Mouse (Mus musculus) fat pad, adult 2 months (tissue): Measurements from ENCODE around the gene Spg21.

ENCODE experiments used
- DNase-seq: peaks from one replicate; pipeline ENCODE4 v3.0.0-alpha.2; 2011; ENCODE audit warnings: low read depth, low spot score; ENCODE audit errors: extremely low read depth

Spg21 gene

DNA sequence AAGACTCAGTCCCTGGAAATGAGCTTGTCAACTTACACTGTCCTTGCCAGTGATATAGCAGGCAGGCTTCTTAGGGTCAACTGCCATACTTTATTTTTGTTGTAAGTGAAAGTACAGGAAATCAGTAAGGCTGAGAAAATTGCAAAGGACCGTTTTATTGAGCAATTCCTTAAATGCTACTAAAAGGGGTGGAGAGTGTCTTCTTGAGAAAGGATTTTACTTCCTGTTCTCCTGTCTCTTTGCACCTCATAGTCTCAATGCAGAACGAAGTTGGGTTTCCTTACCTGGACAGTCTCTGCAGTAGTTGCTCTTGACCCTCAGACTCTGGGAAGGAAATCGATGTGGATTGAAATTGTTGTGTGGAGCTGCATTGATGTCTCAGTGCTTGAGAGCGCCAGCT lies 12.0 kb downstream of the Spg21 start:
- DNase-seq: no peak

DNA sequence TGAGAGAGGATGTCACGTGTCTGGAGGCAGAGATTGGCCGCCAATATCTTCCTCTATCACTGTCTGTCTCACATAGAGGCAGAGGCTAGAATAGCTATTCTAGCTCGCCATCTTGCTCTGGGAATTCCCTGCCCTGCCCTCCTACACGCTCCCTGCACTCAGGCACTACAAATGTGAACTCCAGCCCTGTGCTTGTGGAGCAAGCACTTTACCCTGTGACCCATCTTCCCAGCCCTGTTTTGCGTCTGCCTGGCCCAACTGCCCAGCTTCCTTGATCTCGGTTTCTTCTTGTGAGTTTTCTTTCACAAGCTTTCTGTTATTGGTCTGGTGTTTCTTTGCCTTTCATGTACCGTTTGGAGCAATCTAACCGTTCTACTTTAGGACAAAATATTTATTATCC lies 18.4 kb downstream of the Spg21 start:
- DNase-seq: no peak

DNA sequence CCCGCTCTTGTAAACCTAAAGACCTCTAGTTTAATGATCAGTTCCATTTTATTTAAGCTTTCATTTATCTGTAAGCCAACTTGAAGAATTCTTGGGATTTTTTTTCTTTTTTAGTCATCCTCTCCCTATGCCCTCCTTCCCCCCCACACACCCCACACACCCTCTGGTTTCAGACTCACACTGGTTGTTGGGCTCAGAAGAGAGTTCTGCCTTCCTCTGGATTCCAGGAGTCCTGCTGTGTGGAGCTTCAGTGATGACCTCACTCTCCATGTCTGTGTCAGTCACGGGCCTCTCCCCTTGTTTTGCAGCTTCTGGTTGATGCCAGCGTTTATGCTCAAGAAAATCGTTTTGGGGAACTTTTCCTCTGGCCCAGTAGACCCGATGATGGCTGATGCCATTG lies 19.3 kb downstream of the Spg21 start:
- DNase-seq: no peak

DNA sequence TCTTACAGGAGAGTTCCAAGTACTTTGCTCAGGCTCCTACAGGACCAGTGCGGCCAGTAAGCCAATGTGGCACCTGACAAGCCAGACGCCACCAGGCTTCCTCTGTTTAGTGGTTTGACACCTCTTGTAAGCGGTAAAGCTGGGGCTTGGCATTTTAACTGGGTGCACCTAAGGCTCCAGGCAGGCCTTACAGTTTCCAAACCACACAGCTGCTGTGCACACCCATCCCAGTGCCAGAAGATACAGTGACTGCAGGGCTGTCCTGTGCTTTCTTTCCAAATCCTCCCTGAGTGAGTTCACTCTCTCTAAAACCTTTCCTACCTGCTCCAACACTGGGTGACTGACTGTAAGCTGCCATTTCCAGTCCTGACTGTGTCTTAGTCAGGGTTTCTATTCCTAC lies 30.7 kb downstream of the Spg21 start:
- peak; percentile 92 for DNase-seq

DNA sequence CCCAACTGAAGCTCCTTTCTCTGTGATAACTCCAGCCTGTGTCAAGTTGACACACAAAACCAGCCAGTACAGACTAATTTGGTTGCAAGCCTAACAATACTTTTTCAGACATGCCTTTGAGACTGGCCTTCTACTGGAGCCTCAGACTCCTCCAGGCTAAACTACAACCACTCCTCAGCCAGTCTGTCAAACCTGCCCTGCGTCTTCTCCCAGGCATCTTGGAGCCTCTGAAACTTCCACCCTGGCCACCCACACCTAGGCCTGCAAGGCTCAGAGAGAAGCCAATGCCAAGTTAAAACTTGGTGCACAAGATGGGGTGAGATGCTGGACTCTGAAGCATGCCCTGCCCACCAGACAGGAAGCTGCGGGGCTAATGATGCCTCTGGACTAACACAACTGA lies 31.6 kb downstream of the Spg21 start:
- DNase-seq: peak; percentile 92

DNA sequence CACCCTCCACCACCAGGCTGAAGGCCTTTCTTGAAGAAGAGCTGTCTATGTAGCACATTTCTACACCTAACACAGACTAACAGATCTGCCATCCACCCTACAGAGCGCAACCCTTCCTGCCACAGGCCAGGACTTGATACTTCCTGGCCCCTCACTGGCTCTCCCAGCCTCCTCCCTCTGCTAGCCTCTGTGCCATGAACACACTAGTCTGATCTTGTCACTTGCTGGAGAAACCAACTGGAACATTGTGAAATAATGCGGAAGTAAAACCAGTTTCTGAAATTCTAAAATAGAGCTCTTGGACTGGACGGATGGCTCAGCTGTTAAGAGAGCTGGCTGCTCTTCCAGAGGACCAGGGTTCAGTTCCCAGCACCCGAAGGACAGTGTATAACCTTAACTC lies 32.1 kb downstream of the Spg21 start:
- DNase-seq: peak; percentile 79

DNA sequence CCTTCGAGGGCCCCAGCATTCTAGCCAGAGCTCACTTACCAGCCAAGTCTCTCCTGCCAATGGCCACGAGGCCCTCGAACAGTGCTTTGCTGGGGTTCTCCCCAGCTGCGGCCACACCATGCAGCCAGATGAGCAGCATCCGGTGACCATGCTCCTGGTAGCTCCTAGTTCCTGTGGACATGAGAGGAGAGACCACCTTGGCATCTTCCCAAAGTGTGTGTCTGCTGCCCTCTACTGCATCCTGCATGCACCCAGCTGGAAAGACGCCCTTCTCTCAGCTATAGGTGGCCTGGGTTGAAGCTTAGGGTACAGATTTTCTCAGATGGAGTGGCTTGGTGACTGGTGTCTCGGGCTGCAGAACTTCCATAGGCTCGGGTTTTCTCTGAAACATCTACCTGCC lies 41.4 kb downstream of the Spg21 start:
- no peak for DNase-seq

DNA sequence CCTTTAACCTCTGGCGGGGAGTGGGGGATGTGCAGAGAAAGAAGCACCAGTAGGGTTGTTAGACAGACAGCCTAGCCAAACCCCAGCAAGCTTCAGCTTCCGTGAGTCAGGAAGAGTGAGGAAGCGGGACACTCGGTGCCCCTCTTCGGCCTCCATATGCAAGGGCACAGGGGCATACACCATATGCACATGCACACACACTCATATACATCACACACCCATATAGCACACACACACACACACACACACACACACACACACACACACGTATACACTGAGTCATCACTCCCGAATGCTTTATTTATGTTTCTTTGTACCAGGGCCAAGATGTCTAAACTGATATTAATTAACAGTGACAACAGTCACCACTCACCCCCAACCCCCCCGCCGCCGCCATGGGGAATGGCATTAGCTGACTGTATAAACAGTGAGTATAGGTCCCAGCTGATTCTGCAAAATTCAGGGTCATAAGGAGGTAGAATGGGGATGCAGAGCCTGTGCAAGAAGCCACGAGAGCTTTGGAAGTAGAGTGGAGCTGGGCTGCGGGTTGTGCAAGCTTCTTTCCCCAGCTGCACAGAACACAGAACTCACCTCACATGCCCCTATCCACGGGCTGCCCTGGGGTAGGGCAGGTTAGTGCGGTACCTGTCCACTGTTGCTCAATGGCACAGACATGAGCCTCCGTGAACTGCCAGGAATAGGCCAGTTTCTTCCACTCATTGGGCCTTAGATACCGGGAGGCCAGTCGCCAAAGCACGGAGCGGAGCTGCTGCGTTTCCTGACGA lies 42.2 kb downstream of the Spg21 start:
- DNase-seq: peak; percentile 61

DNA sequence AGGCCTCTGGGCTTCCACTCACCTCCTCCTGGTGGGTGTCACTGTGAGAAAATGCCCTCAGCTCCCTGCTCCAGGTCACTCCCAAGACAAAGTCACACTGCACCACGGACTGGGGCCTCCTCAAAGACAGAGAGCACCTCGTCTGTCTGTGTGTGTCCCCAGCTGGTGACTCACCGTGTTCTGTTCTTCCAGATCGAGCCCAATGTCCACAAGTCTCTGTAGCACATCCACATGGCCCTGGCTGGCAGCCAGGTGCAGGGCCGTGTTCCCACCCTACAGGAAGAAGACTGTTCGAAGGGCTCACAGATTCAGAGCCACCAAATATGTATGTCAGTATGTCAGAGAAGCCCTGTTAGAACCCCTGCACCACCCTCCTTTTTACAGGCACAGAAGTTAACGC lies 47.7 kb downstream of the Spg21 start:
- no peak for DNase-seq

DNA sequence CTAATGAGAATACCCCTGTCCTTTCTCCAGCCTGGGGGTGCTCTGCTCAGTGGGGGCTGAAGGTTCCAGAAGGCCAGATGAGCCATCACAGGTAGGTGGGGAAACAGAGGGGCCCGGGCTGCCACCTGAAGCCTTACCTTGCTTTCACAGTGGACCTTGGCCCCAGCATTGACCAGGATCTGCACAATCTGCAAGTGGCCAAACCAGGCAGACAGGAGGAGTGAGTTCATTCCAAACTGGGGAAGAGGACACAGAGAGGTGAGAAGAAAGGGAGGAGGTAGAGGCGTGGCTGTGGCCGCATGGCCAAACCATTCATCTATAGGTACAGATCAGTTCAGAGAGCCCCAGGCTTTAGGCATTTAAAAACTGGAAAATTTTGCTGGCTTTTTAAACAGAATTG lies 51.8 kb downstream of the Spg21 start:
- no peak for DNase-seq

DNA sequence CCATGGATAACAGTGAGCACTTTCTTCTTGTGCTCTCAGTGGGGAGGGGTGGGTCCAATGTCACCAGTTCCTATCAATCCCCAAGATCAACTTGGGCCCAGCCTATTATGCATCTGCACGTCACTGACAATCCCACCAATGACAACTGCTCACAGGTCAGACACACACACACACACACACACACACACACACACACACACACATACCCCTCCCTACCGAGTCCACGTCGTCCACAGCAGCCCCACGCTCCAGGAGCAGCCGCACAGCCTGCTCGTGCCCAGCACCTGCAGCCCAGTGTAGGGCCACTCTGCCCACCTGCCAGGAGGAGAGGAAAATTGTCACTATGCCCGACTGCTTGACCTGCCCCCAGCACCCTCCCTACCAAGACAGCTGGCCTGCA lies 53.7 kb downstream of the Spg21 start:
- no peak for DNase-seq

DNA sequence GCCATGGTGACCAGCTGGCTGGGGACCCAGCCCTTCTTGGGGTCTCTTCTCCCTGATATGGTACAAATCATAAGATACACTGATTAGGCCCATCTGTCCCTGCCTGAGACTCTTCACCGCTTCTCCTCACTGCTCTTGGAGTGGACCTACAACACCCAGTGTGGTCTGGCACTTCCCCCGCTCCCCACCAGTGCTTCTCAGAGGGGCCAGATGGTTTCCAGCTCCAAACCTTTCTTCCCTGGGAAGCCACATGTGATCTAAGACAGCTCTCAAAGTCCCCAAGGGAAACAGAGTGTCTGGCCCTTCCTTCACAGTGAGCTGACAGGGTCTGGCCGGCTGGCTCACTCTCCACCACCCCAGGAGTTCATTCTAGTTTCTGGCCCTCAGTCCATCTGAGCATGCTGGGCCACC lies 54.1 kb downstream of the Spg21 start:
- DNase-seq: no peak

DNA sequence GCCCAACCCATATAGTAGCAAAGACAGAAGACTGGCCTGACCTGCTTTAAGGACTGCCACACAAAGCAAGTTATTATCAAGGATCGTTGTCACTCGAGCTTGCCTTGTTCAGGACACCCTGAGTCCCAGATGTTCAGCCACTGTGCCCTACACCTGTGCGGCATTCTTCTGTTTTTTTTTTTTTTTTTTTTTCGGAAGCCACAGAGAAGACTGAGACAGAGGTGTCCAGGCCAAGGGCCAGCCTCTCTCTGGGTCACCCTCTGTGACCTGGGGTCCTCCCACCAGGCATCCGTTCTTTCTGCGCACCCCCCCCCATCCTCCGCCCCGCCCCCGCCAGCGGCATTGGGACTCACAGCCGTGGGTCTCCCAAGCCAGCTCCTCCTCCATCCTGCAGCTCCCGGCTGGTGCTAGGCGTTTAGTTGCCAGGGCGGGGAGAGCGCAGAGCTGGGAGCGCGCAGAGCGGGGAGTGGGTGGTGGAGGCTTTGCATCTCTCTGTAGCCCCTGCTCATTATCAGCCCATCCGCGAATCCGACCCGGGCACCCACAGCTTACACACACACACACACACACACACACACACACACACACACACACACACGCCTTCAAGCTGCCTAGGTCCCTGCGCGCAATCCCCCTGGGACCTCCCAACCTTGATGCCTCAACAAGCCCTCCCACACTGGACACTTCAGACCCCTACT lies 59.2 kb downstream of the Spg21 start, which contains the start of gene Ankdd1a:
TSS of gene Ankdd1a (minus strand) at position 387 of the 698 bp plus-strand sequence.
- DNase-seq: no peak

DNA sequence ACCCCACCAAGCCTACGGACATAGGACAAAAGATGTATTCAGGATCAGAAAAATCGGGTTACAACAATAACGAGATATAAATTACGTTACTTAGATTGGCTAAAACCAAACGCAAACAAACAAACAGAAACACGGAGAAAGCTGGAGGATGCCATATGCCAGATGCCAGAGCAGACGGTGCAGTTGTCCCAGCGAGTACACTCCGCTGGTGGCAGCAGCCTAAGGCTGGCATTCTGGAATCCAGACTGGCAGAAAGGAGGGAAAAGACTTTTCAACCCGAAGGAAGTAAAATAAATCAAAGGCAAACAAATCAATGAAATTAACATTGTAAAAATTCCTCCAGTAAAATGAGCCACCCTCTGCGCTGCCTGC lies 59.7 kb downstream of the Spg21 start:
- DNase-seq: no peak

DNA sequence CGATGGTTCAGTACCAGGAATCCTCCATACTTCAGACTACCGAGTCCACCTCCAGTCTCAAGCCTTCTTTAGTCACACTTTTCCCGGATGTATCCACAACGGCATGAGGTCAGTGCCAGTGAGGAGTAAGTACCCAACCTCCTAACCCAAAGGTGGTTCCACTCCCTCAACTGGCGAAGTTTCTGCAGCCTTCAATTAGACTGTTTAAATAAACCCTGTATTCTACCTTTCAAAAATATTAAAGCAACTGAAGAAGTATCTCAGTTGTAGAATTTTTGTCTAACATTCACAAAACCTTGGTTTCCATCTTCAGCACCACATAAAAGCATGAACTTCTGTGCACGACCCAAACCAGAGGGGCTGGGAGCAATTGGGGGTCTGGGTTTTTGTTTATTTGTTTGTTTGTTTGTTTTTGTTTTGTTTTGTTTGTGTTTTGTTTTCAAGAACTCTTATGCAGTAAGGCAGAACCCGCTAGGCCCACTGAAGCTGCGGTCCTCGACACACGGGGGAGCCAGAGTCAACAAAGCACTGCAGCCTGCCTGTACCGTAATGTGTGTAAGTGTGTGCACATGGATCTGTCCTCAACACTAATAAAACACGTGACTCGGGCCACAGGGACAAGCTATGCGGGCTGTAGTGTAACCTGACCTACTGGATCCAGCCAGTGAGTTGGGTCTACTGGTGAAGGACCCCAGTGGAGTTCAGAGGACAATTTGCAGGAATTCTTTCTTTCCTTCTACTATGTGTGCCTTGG lies 63.0 kb downstream of the Spg21 start:
- DNase-seq: no peak

DNA sequence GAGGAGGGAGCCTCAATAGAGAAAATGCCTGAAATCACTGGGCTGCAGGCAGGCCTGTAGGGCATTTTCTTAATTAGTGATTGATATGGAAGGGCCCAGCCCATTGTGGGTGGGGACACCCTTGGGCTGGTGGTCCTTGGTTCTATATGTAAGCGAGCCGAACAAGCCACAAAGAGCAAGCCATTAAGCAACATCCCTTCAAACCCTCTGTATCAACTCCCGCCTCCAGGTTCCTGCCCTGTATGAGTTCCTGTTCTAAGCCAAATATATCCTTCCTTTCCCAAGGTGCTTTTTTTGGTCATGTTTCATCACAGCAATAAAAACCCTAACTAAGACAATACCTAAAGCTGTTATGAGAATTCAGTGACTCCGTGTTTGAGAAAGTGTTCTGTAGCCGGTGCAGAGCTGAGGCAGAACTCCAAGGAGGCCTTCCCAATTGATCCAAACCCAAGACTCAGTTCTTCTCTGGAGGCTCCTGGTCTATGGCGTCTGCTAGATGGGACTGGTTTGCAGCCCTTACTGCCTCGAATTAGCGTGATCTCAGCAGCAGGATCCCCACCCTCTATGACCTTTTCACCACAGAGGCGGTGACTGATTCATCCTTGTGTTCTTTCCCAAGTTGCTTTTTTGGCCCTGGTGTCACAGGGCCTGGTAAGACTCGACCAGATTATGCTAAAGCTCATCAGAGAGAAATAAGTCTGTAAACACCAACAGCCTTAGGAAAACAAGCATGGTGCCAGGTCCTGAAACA lies 64.9 kb downstream of the Spg21 start:
- no peak for DNase-seq

DNA sequence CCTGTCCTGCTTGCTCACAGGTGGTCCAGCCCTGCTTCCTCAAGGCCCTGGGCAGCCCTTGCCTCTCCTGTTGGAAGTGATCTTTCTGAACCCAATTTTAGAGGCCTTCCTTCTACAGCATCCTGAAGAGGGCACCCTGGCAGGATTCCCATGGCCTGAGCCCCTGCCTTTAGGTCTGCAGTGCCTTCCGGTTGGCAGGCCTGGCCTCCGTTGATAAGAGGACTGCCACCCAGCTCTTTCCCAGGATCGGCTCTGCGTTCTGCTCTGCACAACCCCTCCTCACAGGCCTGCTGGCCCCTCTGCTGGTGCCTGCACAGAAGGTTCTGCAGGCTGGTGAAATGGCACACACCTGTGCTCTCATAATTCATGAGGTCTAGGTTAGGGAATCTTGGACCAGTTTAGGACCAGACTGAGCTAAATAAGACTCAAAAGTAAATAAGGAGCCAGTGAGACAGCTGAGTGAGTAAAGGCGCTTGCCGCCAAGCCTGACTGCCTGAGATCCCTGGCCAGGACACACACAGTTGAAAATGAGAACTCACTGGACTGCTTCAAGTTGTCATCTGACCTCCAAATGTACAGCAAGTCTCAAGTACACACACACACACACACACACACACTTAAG lies 67.8 kb downstream of the Spg21 start:
- DNase-seq: no peak

DNA sequence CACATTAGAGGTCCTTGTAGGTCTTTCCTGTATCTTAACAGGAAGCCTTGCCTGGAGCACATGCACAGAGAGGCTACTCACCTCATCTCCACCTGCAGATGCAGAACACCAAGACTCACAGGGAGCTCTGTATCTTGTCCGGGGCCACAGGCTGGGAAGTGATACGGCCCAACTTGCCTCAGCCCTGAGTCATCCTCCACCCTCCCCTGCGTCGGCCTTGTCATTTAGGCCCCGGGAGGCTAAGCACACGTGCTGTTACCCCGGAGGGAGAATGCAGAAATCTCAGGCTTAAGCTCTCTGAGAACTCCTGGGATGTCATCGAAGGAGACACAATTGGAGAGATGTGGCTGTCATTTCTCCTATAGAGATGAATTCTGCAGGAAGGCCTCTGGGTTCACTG lies 68.9 kb downstream of the Spg21 start:
- DNase-seq: no peak

DNA sequence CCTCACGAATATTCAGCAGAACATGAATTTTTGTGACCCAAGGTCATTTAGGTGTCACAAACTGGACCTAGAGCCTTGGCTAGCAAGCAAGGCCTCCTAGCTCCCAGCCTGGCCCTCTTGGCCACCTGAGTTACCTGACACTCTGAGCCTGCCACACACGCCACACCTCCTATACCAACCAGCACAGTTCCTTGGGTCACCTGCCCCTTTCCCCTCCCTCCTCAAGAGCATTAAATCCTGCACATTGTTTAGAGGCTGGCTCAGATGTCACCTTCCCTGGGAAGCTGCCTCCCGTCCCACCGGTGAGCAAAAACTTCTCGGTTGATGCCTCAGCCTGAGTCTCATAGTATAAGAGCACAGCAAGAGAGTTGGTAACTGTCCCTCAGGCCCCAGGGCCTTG lies 70.5 kb downstream of the Spg21 start:
- DNase-seq: no peak

DNA sequence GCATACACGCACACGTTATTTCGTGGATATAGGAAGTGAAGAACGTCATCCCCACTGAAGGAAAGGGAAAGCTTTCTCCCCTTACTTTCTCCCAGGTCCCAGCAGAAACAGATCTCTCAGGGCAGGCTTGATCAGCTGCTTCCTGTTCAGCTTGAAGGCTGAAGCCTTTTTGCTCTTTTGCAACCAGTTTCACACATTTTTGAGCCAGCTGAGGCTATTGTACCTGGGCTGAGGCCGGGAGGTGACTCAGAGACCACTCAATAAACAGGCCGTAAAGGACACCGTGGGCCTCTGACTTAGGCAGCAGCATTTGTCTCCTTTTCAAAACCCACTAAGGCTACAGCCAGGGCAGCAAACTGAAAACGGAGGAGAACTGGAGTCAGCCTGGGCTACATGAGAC lies 72.2 kb downstream of the Spg21 start:
- DNase-seq: no peak

DNA sequence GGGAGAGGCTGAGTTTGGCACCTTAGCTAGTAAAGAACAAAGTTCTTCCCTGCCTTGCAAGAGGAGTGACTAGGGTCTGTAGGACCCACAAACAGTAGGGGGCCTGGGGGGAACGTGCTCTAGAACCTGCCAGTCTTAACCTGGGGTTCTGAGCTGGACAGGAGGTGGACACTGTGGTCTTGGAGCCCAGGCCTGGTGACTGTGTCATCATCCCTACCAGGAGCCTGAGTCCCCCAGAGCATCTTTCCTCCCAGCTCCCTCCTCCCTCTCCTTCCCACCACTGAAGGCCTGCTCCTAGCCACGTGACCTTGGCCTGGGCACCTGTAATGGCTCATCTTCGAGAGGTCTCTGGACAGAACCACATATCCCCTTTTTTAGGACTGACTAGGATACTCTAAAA lies 73.4 kb downstream of the Spg21 start:
- DNase-seq: no peak
